Mouse (Mus musculus): ENCODE results near the gene Atf5. TPM values are rescaled to one million over a fixed set of nuclear protein-coding genes. Genes with fewer than 3 reads are reported as not detected.

Gene Atf5
- 2.1 and 2.3 TPM in 2 replicates for polyA plus RNA-seq (2014; fragmentation: Nextera tagmentation; extraction: Ambion mirVana)

- Histone ChIP-seq H3K36me3 (ENCODE audit: control insufficient read depth, insufficient read depth, low read length) (peaks cover 5% of the 10 kb centered on the region; the same call in 1 of the 2 replicates), H3K4me1 (ENCODE audit: control insufficient read depth, insufficient read depth, low read length) (peaks cover 23% of the 10 kb centered on the region)
- peak; percentile 22; the same call in 1 of the 2 replicates for ATAC-seq (ENCODE audit: insufficient number of reproducible peaks, low FRiP score, low TSS enrichment, low read depth)
Measured at GRCm38 (mm10) chr7:44816470-44817021, at the start of gene Atf5. Atf5 (minus strand) TSS chr7:44816658.

GRCm38 (mm10) chr7:44864595-44865542 lies 48.4 kb upstream of the Atf5 start:
- no peak overlapping the region for H3K27ac ChIP-seq (replicated peaks; ENCODE audit: low read depth, low read length)
- H3K9ac ChIP-seq (ENCODE audit: low read length) = no peak overlapping the region
- peaks cover 36% of the 10 kb centered on the region; the same call in 1 of the 2 replicates for H3K36me3 ChIP-seq (ENCODE audit: control insufficient read depth, insufficient read depth, low read length)

More at GRCm38 (mm10) chr7:44816470-44817021, at the start of gene Atf5:
- DNase-seq (ENCODE audit: low spot score) = no peak
- H3K4me3 ChIP-seq (ENCODE audit: low read depth, low read length) = peak within 1 kb of the TSS; percentile 81
- H3K27me3 ChIP-seq (ENCODE audit: control insufficient read depth, insufficient read depth, low read length) = no peaks in the 10 kb centered on the region
- peak within 1 kb of the TSS; percentile 90 for H3K4me2 ChIP-seq (ENCODE audit: low read depth, severe bottlenecking)
- peak within 1 kb of the TSS; percentile 95 for H3K27ac ChIP-seq (replicated peaks; ENCODE audit: low read depth, low read length)
- H3K9ac ChIP-seq (ENCODE audit: low read length) = peak within 1 kb of the TSS; percentile 97
- no peaks in the 10 kb centered on the region for H3K9me3 ChIP-seq (ENCODE audit: control insufficient read depth, low read length)
- WGBS = under 1% methylated on average over 55 of the region's 57 CpGs

GRCm38 (mm10) chr7:44863982-44864494 lies 47.6 kb upstream of the Atf5 start:
- H3K27ac ChIP-seq (replicated peaks; ENCODE audit: low read depth, low read length) = no peak overlapping the region
- DNase-seq (ENCODE audit: low spot score) (no peak), ATAC-seq (ENCODE audit: insufficient number of reproducible peaks, low FRiP score, low TSS enrichment, low read depth) (no peak)
- no peak overlapping the region for H3K9ac ChIP-seq (ENCODE audit: low read length)
- peaks cover 36% of the 10 kb centered on the region; the same call in 1 of the 2 replicates for H3K36me3 ChIP-seq (ENCODE audit: control insufficient read depth, insufficient read depth, low read length)
- H3K4me1 ChIP-seq (ENCODE audit: control insufficient read depth, insufficient read depth, low read length) = peaks cover 28% of the 10 kb centered on the region
- H3K27me3 ChIP-seq (ENCODE audit: control insufficient read depth, insufficient read depth, low read length) = no peaks in the 10 kb centered on the region
- WGBS = 88% methylated on average over 11 of the region's 11 CpGs
- no peaks in the 10 kb centered on the region for H3K9me3 ChIP-seq (ENCODE audit: control insufficient read depth, low read length)
- no peak overlapping the region for H3K4me3 ChIP-seq (ENCODE audit: low read depth, low read length)
- H3K4me2 ChIP-seq (ENCODE audit: low read depth, severe bottlenecking) = no peak overlapping the region

More at GRCm38 (mm10) chr7:44864595-44865542, 48.4 kb upstream of the Atf5 start:
- Histone ChIP-seq H3K4me3 (ENCODE audit: low read depth, low read length) (no peak overlapping the region), H3K4me1 (ENCODE audit: control insufficient read depth, insufficient read depth, low read length) (peaks cover 28% of the 10 kb centered on the region), H3K27me3 (ENCODE audit: control insufficient read depth, insufficient read depth, low read length) (no peaks in the 10 kb centered on the region), H3K4me2 (ENCODE audit: low read depth, severe bottlenecking) (no peak overlapping the region), H3K9me3 (ENCODE audit: control insufficient read depth, low read length) (no peaks in the 10 kb centered on the region)
- DNase-seq (ENCODE audit: low spot score) (no peak), ATAC-seq (ENCODE audit: insufficient number of reproducible peaks, low FRiP score, low TSS enrichment, low read depth) (no peak)
- WGBS = 82% methylated on average over 24 of the region's 24 CpGs

GRCm38 (mm10) chr7:44863210-44863609 lies 46.8 kb upstream of the Atf5 start:
- Histone ChIP-seq H3K27me3 (ENCODE audit: control insufficient read depth, insufficient read depth, low read length) (no peaks in the 10 kb centered on the region), H3K9me3 (ENCODE audit: control insufficient read depth, low read length) (no peaks in the 10 kb centered on the region), H3K4me3 (ENCODE audit: low read depth, low read length) (no peak overlapping the region), H3K36me3 (ENCODE audit: control insufficient read depth, insufficient read depth, low read length) (peaks cover 36% of the 10 kb centered on the region; the same call in 1 of the 2 replicates), H3K9ac (ENCODE audit: low read length) (no peak overlapping the region), H3K4me2 (ENCODE audit: low read depth, severe bottlenecking) (no peak overlapping the region), H3K27ac (replicated peaks; ENCODE audit: low read depth, low read length) (no peak overlapping the region), H3K4me1 (ENCODE audit: control insufficient read depth, insufficient read depth, low read length) (peaks cover 25% of the 10 kb centered on the region)
- DNase-seq (ENCODE audit: low spot score) (no peak), ATAC-seq (ENCODE audit: insufficient number of reproducible peaks, low FRiP score, low TSS enrichment, low read depth) (no peak)
- WGBS = 94% methylated on average over 14 of the region's 14 CpGs

- no peak overlapping the region for H3K4me2 ChIP-seq (ENCODE audit: low read depth, severe bottlenecking)
- no peak for ATAC-seq (ENCODE audit: insufficient number of reproducible peaks, low FRiP score, low TSS enrichment, low read depth)
- H3K4me3 ChIP-seq (ENCODE audit: low read depth, low read length) = no peak overlapping the region
- 88% methylated on average over 8 of the region's 8 CpGs for WGBS
- no peaks in the 10 kb centered on the region for H3K27me3 ChIP-seq (ENCODE audit: control insufficient read depth, insufficient read depth, low read length)
- DNase-seq (ENCODE audit: low spot score) = no peak
- H3K27ac ChIP-seq (replicated peaks; ENCODE audit: low read depth, low read length) = no peak overlapping the region
- H3K9ac ChIP-seq (ENCODE audit: low read length) = no peak overlapping the region
- H3K9me3 ChIP-seq (ENCODE audit: control insufficient read depth, low read length) = no peaks in the 10 kb centered on the region
- peaks cover 36% of the 10 kb centered on the region; the same call in 1 of the 2 replicates for H3K36me3 ChIP-seq (ENCODE audit: control insufficient read depth, insufficient read depth, low read length)
- H3K4me1 ChIP-seq (ENCODE audit: control insufficient read depth, insufficient read depth, low read length) = peaks cover 20% of the 10 kb centered on the region
Measured at GRCm38 (mm10) chr7:44862434-44862833, 46.0 kb upstream of the Atf5 start.

- Histone ChIP-seq H3K4me1 (ENCODE audit: control insufficient read depth, insufficient read depth, low read length) (peaks cover 11% of the 10 kb centered on the region), H3K4me3 (ENCODE audit: low read depth, low read length) (no peak overlapping the region)
Measured at GRCm38 (mm10) chr7:44861429-44861816, 45.0 kb upstream of the Atf5 start.

GRCm38 (mm10) chr7:44860576-44861428 lies 44.3 kb upstream of the Atf5 start:
- 65% methylated on average over 22 of the region's 22 CpGs for WGBS

More at GRCm38 (mm10) chr7:44861429-44861816, 45.0 kb upstream of the Atf5 start:
- no peak for DNase-seq (ENCODE audit: low spot score)
- Histone ChIP-seq H3K4me2 (ENCODE audit: low read depth, severe bottlenecking) (no peak overlapping the region), H3K27ac (replicated peaks; ENCODE audit: low read depth, low read length) (no peak overlapping the region), H3K27me3 (ENCODE audit: control insufficient read depth, insufficient read depth, low read length) (no peaks in the 10 kb centered on the region), H3K9me3 (ENCODE audit: control insufficient read depth, low read length) (no peaks in the 10 kb centered on the region), H3K36me3 (ENCODE audit: control insufficient read depth, insufficient read depth, low read length) (peaks cover 35% of the 10 kb centered on the region; the same call in 1 of the 2 replicates), H3K9ac (ENCODE audit: low read length) (no peak overlapping the region)
- 83% methylated on average over 14 of the region's 14 CpGs for WGBS
- ATAC-seq (ENCODE audit: insufficient number of reproducible peaks, low FRiP score, low TSS enrichment, low read depth) = no peak

More at GRCm38 (mm10) chr7:44860576-44861428, 44.3 kb upstream of the Atf5 start:
- Histone ChIP-seq H3K4me3 (ENCODE audit: low read depth, low read length) (no peak overlapping the region), H3K36me3 (ENCODE audit: control insufficient read depth, insufficient read depth, low read length) (peaks cover 34% of the 10 kb centered on the region; the same call in 1 of the 2 replicates), H3K9me3 (ENCODE audit: control insufficient read depth, low read length) (no peaks in the 10 kb centered on the region), H3K27ac (replicated peaks; ENCODE audit: low read depth, low read length) (no peak overlapping the region), H3K4me1 (ENCODE audit: control insufficient read depth, insufficient read depth, low read length) (peaks cover 6% of the 10 kb centered on the region; the same call in 1 of the 2 replicates), H3K4me2 (ENCODE audit: low read depth, severe bottlenecking) (0 out of 2 replicates have a peak overlapping the region, but pooled peaks have one; percentile 7), H3K27me3 (ENCODE audit: control insufficient read depth, insufficient read depth, low read length) (no peaks in the 10 kb centered on the region), H3K9ac (ENCODE audit: low read length) (no peak overlapping the region)
- DNase-seq (ENCODE audit: low spot score) (peak; percentile 85), ATAC-seq (ENCODE audit: insufficient number of reproducible peaks, low FRiP score, low TSS enrichment, low read depth) (no peak)

All from limb, embryonic 11.5 days (tissue).